Mouse (Mus musculus): ENCODE results near the gene Phf2.

DNA sequence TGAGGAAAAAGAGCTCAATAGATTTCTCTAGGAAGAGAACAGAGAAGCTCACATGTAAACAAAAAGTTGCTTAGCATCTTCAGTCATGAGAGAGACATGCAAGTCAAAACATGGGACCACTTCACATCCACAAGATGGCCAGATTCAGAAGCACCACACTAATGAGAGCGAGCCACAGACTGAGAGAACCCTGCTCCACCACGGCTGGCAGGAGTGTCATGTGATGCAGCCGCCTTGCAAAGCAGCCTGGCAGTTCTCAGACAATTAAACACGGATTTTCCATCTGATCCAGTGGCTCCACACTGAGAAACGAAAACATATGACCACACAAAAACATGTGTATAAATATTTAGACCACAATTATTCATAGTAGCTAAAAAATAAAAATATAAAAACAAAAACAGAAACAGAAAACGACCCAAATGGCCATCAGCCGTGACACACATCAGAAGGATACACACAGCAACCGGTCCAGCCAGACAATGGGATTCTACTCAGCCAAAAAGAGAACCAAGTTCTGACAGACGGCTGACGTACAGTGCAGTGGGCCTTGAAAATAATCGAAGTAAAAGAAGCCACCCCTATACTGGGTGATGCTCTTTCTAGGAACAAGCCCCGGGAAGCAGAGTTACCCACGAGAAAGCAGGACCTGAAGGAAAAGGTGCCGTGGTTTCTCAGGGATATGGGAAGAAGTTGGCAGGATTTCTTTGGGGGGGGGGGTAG lies 40.2 kb downstream of the Phf2 start:
- TF ChIP-seq POLR2A (IDR thresholded peaks at IDR 0.05; ENCODE audit: insufficient read length, low read depth) = no peak
- TF ChIP-seq CEBPB (IDR thresholded peaks at IDR 0.05; ENCODE audit: insufficient read depth, poor library complexity, severe bottlenecking) = no peak
- no peak for TF ChIP-seq MYOG (IDR thresholded peaks at IDR 0.05; ENCODE audit: control insufficient read depth in 1 of 3, insufficient read depth in 1 of 3, insufficient read length in 2 of 3, low read depth in 2 of 3)
- no peak for TF ChIP-seq MAX (IDR thresholded peaks at IDR 0.05; ENCODE audit: low read depth)
